Mouse (Mus musculus) neural tube, embryonic 14.5 days (tissue): ENCODE measurements around the gene Gcfc2. TPM values are rescaled to one million over a fixed set of nuclear protein-coding genes. Genes with fewer than 3 reads are reported as not detected.

Experiments
- ATAC-seq: fragments of 200-750 bp; cut with Nextera tagmentation; 2 replicates; pipeline ENCODE4 v1.8.0; 2017; ENCODE audit warnings: low read depth, mild to moderate bottlenecking, moderate TSS enrichment, moderate library complexity
- H3K27ac ChIP-seq: fragments of 300-500 bp; sonication (generic); 2 replicates; pipeline ENCODE4 v1.5.1; 2014; ENCODE audit warnings: low read depth, mild to moderate bottlenecking, control low read depth, low read length, moderate library complexity, mixed read lengths
- H3K27me3 ChIP-seq: fragments of 300-500 bp; sonication (generic); 2 replicates; pipeline ENCODE4 v1.6.1; 2014; ENCODE audit warnings: low read length; ENCODE audit not compliant: control insufficient read depth, insufficient read depth
- H3K36me3 ChIP-seq: fragments of 300-500 bp; sonication (generic); 2 replicates; pipeline ENCODE4 v1.6.1; 2014; ENCODE audit warnings: low read length, mixed read lengths; ENCODE audit not compliant: control insufficient read depth, insufficient read depth
- H3K4me1 ChIP-seq: fragments of 300-500 bp; sonication (generic); 2 replicates; pipeline ENCODE4 v1.6.1; 2014; ENCODE audit warnings: low read length; ENCODE audit not compliant: control insufficient read depth, insufficient read depth
- H3K4me2 ChIP-seq: fragments of 300-500 bp; sonication (generic); 2 replicates; pipeline ENCODE4 v1.6.1; 2014; ENCODE audit warnings: mild to moderate bottlenecking, low read depth, low read length, control low read depth
- H3K4me3 ChIP-seq: fragments of 300-500 bp; sonication (generic); 2 replicates; pipeline ENCODE4 v1.5.1; 2014; ENCODE audit warnings: low read depth, low read length, control low read depth, mixed read lengths
- H3K9ac ChIP-seq: fragments of 300-500 bp; sonication (generic); replicated peaks from 2 replicates; pipeline ENCODE4 v1.6.1; 2014; ENCODE audit warnings: low read depth, mild to moderate bottlenecking, control low read depth, low read length, mixed read lengths
- H3K9me3 ChIP-seq: fragments of 300-500 bp; sonication (generic); 2 replicates; pipeline ENCODE4 v1.6.1; 2016; ENCODE audit warnings: low read length; ENCODE audit not compliant: control insufficient read depth
- WGBS: fragments of 180-500 bp; shearing (Covaris S2); extraction: QIAGEN DNeasy Blood & Tissue Kit; methylation state at CpG from one replicate; pipeline ENCODE4 v1.1.7; 2014; 5-methylcytosine and 5-hydroxymethylcytosine counted together
- polyA plus RNA-seq: library from polyadenylated mRNA; unstranded; fragments of >200 nt; fragmentation: Nextera tagmentation; extraction: Ambion mirVana; gene quantifications from 2 replicates; pipeline ENCODE4 v1.2.1, GENCODE M21; 2014

Gene Gcfc2
- polyA plus RNA-seq, 1 experiment from 2014 or later = 12.3 TPM

DNA sequence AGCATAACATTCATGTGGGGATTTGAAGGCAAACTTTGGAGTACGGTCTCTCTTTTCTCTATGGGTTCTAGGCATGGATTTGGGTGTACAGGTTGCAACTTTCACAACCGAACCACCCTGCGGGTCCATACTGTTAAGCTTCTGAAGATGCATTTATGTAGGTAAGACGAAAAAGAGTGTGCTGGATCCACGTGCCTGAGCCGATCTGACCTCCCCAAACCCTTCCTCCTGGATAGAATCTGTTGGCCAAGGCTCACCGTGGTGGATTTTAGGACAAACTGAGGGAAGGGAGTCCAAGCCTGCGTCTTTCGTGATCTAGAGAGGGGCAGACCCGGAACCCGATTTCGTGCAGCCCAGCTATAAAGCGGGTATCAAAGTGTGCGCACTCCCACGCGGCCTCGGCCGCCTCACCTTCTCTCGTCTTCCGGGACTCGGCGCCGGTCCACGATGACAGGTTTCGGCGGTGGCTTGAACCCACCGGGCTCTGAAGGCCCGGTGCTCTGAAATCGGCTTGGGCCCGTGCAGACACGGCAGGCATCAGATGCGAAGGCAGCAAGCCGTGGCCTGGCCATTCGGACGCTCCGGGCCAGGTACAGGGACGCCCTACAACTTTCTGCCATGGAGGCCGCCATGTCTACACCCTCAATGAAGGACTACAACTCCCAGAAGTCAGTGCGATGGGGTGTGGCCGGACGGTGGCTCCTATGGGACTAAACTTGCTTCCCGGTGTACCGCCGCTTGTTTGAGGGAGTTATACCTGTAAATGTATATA is 42.0 kb downstream of the Gcfc2 start, which contains the start of gene Mrpl19:
Gene Mrpl19 (minus strand): TSS at position 663 of the 772 bp plus-strand sequence.
- Histone ChIP-seq H3K36me3 (peaks cover 20% of the 10 kb centered on the region), H3K9me3 (no peaks in the 10 kb centered on the region), H3K4me1 (peaks cover 8% of the 10 kb centered on the region), H3K27ac (no peak within 1 kb of the TSS), H3K9ac (peak within 1 kb of the TSS; percentile 68), H3K4me2 (peak within 1 kb of the TSS; percentile 79), H3K27me3 (no peaks in the 10 kb centered on the region), H3K4me3 (peak within 1 kb of the TSS; percentile 90)
- WGBS = under 1% methylated on average over 44 of the region's 44 CpGs
- ATAC-seq = peak; percentile 99

DNA sequence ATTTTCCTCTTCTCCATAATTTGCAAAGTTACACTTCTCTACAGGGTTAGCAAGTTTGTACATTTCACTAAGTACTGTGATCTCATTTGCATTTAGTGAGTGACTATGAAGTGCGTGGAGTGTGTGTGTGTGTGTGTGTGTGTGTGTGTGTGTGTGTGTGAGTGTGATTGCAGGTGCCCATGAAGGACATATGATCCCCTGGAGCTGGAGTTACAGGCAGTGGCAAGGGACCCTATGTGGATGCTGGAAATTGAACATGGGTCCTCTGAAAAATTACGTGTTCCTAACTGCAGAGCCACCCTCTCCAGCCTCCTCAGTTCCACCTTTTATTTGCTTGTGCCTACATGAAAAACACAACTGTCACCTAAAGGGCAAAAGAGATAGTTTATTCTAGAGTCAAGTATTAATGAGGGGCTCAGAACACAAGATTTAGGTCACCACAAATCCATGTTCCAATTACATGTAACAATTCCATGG is 42.6 kb downstream of the Gcfc2 start:
- Histone ChIP-seq H3K27me3 (no peaks in the 10 kb centered on the region), H3K27ac (no peak overlapping the region), H3K4me2 (peak overlapping the region; percentile 79), H3K4me1 (peaks cover 8% of the 10 kb centered on the region), H3K4me3 (peak overlapping the region; percentile 90), H3K9ac (no peak overlapping the region), H3K9me3 (no peaks in the 10 kb centered on the region), H3K36me3 (peaks cover 15% of the 10 kb centered on the region)
- 58% methylated on average over 2 of the region's 2 CpGs for WGBS
- peak; percentile 76 for ATAC-seq

- ATAC-seq = no peak
- H3K9me3 ChIP-seq = no peaks in the 10 kb centered on the region
- H3K4me2 ChIP-seq = no peak overlapping the region
- H3K4me1 ChIP-seq = no peaks in the 10 kb centered on the region
- no peaks in the 10 kb centered on the region for H3K36me3 ChIP-seq
- no peak overlapping the region for H3K9ac ChIP-seq
- no peak overlapping the region for H3K4me3 ChIP-seq
- no peak overlapping the region for H3K27ac ChIP-seq
- no peaks in the 10 kb centered on the region for H3K27me3 ChIP-seq
- 94% methylated on average over 7 of the region's 7 CpGs for WGBS
These were observed 47.7 kb downstream of the Gcfc2 start for GRCm38 (mm10) chr6:81971196-81971595.

GRCm38 (mm10) chr6:81972595-81972994 is 49.1 kb downstream of the Gcfc2 start:
- no peak for ATAC-seq
- Histone ChIP-seq H3K4me3 (no peak overlapping the region), H3K4me2 (no peak overlapping the region), H3K9me3 (no peaks in the 10 kb centered on the region), H3K27ac (no peak overlapping the region), H3K27me3 (no peaks in the 10 kb centered on the region), H3K9ac (no peak overlapping the region), H3K36me3 (no peaks in the 10 kb centered on the region), H3K4me1 (no peaks in the 10 kb centered on the region)
- WGBS = 84% methylated on average over 8 of the region's 8 CpGs

DNA sequence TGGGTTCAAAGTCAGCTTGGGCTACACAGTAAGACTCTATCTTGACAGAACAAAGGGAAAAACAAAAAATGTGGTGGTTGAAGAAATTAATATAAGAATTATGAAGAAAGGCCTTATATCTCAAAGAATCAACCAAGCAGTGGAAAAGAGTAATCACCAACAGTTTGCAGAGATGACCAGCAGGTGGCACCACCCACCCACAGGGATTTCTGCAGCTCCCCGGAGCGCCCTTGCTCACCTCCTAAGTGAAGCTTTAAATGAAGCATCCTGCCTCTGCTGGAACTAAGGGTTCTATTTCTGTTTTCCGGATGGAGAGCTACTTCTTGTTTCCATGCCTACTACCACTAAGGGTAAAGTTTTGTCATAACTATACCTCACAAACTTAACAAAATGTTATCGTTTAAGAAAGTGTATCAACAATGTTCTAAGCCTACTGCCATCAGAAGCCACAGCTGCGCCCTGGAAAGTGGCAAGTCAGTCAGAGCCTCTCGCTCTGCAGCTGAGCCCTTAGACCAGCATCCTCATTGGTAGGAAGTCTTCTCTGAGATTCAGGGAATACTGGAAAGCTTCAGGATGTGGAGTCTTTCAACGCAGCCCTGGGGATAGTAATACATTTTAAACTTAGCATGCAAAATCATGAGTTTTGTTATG is 52.6 kb downstream of the Gcfc2 start:
- ATAC-seq = peak; percentile 60; the same call in 1 of the 2 replicates

GRCm38 (mm10) chr6:81979286-81979685 is 55.8 kb downstream of the Gcfc2 start:
- no peaks in the 10 kb centered on the region for H3K27me3 ChIP-seq
- no peaks in the 10 kb centered on the region for H3K36me3 ChIP-seq
- no peaks in the 10 kb centered on the region for H3K9me3 ChIP-seq
- WGBS = 88% methylated on average over 4 of the region's 4 CpGs
- no peak overlapping the region for H3K4me2 ChIP-seq
- H3K4me3 ChIP-seq = no peak overlapping the region
- H3K9ac ChIP-seq = no peak overlapping the region
- H3K27ac ChIP-seq = no peak overlapping the region
- no peak for ATAC-seq
- H3K4me1 ChIP-seq = no peaks in the 10 kb centered on the region

More for the DNA sequence above, 52.6 kb downstream of the Gcfc2 start:
- Histone ChIP-seq H3K27ac (no peak overlapping the region), H3K27me3 (no peaks in the 10 kb centered on the region), H3K9me3 (no peaks in the 10 kb centered on the region), H3K4me1 (no peaks in the 10 kb centered on the region), H3K9ac (no peak overlapping the region), H3K4me3 (no peak overlapping the region), H3K4me2 (no peak overlapping the region), H3K36me3 (no peaks in the 10 kb centered on the region)
- WGBS = 36% methylated on average over 7 of the region's 7 CpGs

GRCm38 (mm10) chr6:81986171-81986570 is 62.7 kb downstream of the Gcfc2 start:
- Histone ChIP-seq H3K27me3 (no peaks in the 10 kb centered on the region), H3K4me2 (no peak overlapping the region), H3K9me3 (no peaks in the 10 kb centered on the region), H3K27ac (no peak overlapping the region), H3K4me3 (no peak overlapping the region), H3K4me1 (no peaks in the 10 kb centered on the region), H3K36me3 (no peaks in the 10 kb centered on the region), H3K9ac (no peak overlapping the region)
- no peak for ATAC-seq
- 92% methylated on average over 8 of the region's 8 CpGs for WGBS

DNA sequence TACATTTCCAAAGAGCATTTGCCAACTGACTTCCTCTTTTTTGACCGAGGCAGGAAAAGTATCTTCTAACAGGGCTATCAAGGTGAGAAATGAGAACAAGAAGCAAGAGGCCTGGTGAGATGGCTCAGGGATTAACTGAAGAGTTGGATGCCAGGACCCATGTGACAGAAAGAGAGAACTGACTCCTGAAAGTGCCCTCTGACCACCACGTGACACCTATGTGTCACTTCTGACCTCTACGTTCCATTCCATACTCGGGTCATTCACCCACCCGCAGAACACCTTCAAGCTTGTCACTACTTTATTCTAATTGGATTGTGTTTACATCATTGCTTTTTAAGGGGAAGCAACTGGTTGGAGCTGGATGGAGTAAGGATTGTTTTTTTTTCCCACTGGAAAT is 63.1 kb downstream of the Gcfc2 start:
- WGBS = 53% methylated on average over 5 of the region's 5 CpGs
- H3K27ac ChIP-seq = no peak overlapping the region
- H3K36me3 ChIP-seq = no peaks in the 10 kb centered on the region
- H3K4me3 ChIP-seq = no peak overlapping the region
- no peak for ATAC-seq
- H3K4me1 ChIP-seq = no peaks in the 10 kb centered on the region
- H3K27me3 ChIP-seq = no peaks in the 10 kb centered on the region
- no peaks in the 10 kb centered on the region for H3K9me3 ChIP-seq
- H3K4me2 ChIP-seq = no peak overlapping the region
- H3K9ac ChIP-seq = no peak overlapping the region

GRCm38 (mm10) chr6:81987010-81987409 is 63.5 kb downstream of the Gcfc2 start:
- ATAC-seq = peak; percentile 75
- no peaks in the 10 kb centered on the region for H3K9me3 ChIP-seq
- WGBS = 2% methylated on average over 9 of the region's 9 CpGs
- H3K4me2 ChIP-seq = no peak overlapping the region
- no peaks in the 10 kb centered on the region for H3K4me1 ChIP-seq
- H3K27ac ChIP-seq = no peak overlapping the region
- H3K27me3 ChIP-seq = no peaks in the 10 kb centered on the region
- H3K4me3 ChIP-seq = no peak overlapping the region
- H3K36me3 ChIP-seq = no peaks in the 10 kb centered on the region
- H3K9ac ChIP-seq = no peak overlapping the region
